Mouse (Mus musculus): ENCODE measurements around the gene Plekha6. TPM values are rescaled to one million over a fixed set of nuclear protein-coding genes. Genes with fewer than 3 reads are reported as not detected.

Gene Plekha6
- polyA plus RNA-seq, 1 experiment from 2014 or later = 17.0 TPM

DNA sequence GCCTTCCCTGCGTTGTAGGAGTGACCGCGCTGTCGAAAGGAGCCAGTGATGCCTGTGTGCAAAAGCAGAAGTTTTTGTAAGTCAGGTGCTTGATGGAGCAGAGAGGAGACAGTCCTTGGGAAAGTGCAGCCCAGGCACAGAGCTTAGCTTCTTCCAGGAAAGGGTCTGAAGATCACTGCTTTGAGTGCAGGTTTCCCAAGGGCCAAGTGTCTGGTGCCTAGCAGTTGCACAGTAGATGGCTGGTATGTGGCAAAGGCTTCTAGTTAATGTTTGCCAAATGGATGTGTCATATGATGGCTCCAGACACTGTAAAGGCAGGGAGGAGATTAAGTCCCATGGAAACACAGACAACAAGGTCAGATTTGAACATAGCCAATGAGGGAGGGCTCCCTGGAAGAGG is 49.9 kb downstream of the Plekha6 start:
- DNase-seq (ENCODE audit: low spot score, missing footprints) (no peak), ATAC-seq (ENCODE audit: low FRiP score) (no peak)
- H3K4me2 ChIP-seq = no peak overlapping the region
- no peak overlapping the region for H3K9ac ChIP-seq (ENCODE audit: low read length)
- no peaks in the 10 kb centered on the region for H3K27me3 ChIP-seq (ENCODE audit: control insufficient read depth, insufficient read depth, low read length)
- H3K27ac ChIP-seq (ENCODE audit: low read depth, low read length) = no peak overlapping the region
- H3K4me1 ChIP-seq (ENCODE audit: control insufficient read depth, insufficient read depth, low read length) = peaks cover 71% of the 10 kb centered on the region
- no peaks in the 10 kb centered on the region for H3K36me3 ChIP-seq (ENCODE audit: control insufficient read depth, insufficient read depth, low read length)
- H3K9me3 ChIP-seq (ENCODE audit: control insufficient read depth, low read length) = no peaks in the 10 kb centered on the region
- 94% methylated on average over 4 of the region's 4 CpGs for WGBS
- no peak overlapping the region for H3K4me3 ChIP-seq (ENCODE audit: low read depth, low read length)

GRCm38 (mm10) chr1:133214672-133215359 is 50.8 kb downstream of the Plekha6 start:
- DNase-seq (ENCODE audit: low spot score, missing footprints) (no peak), ATAC-seq (ENCODE audit: low FRiP score) (peak; percentile 52)
- Histone ChIP-seq H3K4me1 (ENCODE audit: control insufficient read depth, insufficient read depth, low read length) (peaks cover 64% of the 10 kb centered on the region), H3K27ac (ENCODE audit: low read depth, low read length) (peak overlapping the region; percentile 61; the same call in 1 of the 2 replicates), H3K36me3 (ENCODE audit: control insufficient read depth, insufficient read depth, low read length) (no peaks in the 10 kb centered on the region), H3K27me3 (ENCODE audit: control insufficient read depth, insufficient read depth, low read length) (no peaks in the 10 kb centered on the region), H3K4me2 (no peak overlapping the region), H3K9me3 (ENCODE audit: control insufficient read depth, low read length) (no peaks in the 10 kb centered on the region), H3K9ac (ENCODE audit: low read length) (no peak overlapping the region), H3K4me3 (ENCODE audit: low read depth, low read length) (no peak overlapping the region)
- 63% methylated on average over 7 of the region's 7 CpGs for WGBS

DNA sequence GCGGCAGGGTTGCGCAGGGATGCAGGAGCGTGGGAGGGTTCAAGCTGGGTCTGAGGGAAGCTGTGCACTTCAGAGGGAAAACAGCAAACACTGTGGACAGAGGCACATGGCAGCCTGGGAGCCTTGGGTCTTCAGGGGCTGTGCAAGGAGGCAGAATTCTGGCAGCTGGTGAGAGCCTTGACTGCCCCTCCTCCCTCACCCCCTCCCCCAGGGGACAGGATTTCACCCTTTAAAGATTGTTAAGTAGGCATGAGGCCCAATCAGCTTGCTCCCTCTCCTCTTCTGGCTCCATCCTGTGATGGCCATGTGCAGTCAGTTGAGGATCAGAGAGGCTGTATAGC is 51.3 kb downstream of the Plekha6 start:
- DNase-seq (ENCODE audit: low spot score, missing footprints) (peak; percentile 90), ATAC-seq (ENCODE audit: low FRiP score) (peak; percentile 36)
- WGBS = 70% methylated on average over 3 of the region's 3 CpGs
- peaks cover 59% of the 10 kb centered on the region for H3K4me1 ChIP-seq (ENCODE audit: control insufficient read depth, insufficient read depth, low read length)
- no peak overlapping the region for H3K4me3 ChIP-seq (ENCODE audit: low read depth, low read length)
- H3K9me3 ChIP-seq (ENCODE audit: control insufficient read depth, low read length) = no peaks in the 10 kb centered on the region
- H3K27me3 ChIP-seq (ENCODE audit: control insufficient read depth, insufficient read depth, low read length) = no peaks in the 10 kb centered on the region
- no peak overlapping the region for H3K4me2 ChIP-seq
- H3K36me3 ChIP-seq (ENCODE audit: control insufficient read depth, insufficient read depth, low read length) = no peaks in the 10 kb centered on the region
- H3K9ac ChIP-seq (ENCODE audit: low read length) = no peak overlapping the region
- peak overlapping the region; percentile 61; the same call in 1 of the 2 replicates for H3K27ac ChIP-seq (ENCODE audit: low read depth, low read length)

DNA sequence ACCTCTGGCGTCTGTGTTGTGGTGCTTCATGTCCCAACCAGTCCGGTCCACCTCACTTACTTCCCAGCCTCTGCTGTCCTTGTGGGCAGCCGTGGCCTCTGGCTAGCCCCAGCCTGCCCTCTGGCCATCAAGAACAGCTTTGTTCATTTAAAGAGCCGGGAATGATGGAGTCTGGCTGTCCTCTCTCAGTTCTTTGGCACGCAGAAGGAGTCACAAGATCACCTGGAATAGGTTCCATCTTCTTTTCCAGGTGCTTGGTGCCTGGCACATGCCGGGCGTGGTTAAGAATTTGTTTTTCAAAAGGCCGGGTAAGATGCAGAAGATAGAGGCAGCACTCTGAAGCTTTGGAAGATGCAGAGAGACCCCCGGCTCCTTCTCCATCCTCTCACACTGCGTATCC is 51.7 kb downstream of the Plekha6 start:
- 81% methylated on average over 10 of the region's 10 CpGs for WGBS
- DNase-seq (ENCODE audit: low spot score, missing footprints) (no peak), ATAC-seq (ENCODE audit: low FRiP score) (no peak; the same call in 1 of the 2 replicates)
- Histone ChIP-seq H3K4me3 (ENCODE audit: low read depth, low read length) (no peak overlapping the region), H3K27me3 (ENCODE audit: control insufficient read depth, insufficient read depth, low read length) (no peaks in the 10 kb centered on the region), H3K4me2 (no peak overlapping the region), H3K9ac (ENCODE audit: low read length) (peak overlapping the region; percentile 42; the same call in 1 of the 2 replicates), H3K27ac (ENCODE audit: low read depth, low read length) (peak overlapping the region; percentile 61; the same call in 1 of the 2 replicates), H3K9me3 (ENCODE audit: control insufficient read depth, low read length) (no peaks in the 10 kb centered on the region), H3K36me3 (ENCODE audit: control insufficient read depth, insufficient read depth, low read length) (no peaks in the 10 kb centered on the region), H3K4me1 (ENCODE audit: control insufficient read depth, insufficient read depth, low read length) (peaks cover 55% of the 10 kb centered on the region)

GRCm38 (mm10) chr1:133217031-133217430 is 53.0 kb downstream of the Plekha6 start:
- peak; percentile 55 for ATAC-seq (ENCODE audit: low FRiP score)
- no peaks in the 10 kb centered on the region for H3K9me3 ChIP-seq (ENCODE audit: control insufficient read depth, low read length)
- H3K4me1 ChIP-seq (ENCODE audit: control insufficient read depth, insufficient read depth, low read length) = peaks cover 52% of the 10 kb centered on the region
- no peak overlapping the region for H3K4me2 ChIP-seq
- 0 out of 2 replicates have a peak overlapping the region, but pooled peaks have one; percentile 30 for H3K9ac ChIP-seq (ENCODE audit: low read length)
- no peak for DNase-seq (ENCODE audit: low spot score, missing footprints)
- H3K4me3 ChIP-seq (ENCODE audit: low read depth, low read length) = no peak overlapping the region
- no peaks in the 10 kb centered on the region for H3K27me3 ChIP-seq (ENCODE audit: control insufficient read depth, insufficient read depth, low read length)
- 68% methylated on average over 5 of the region's 5 CpGs for WGBS
- H3K27ac ChIP-seq (ENCODE audit: low read depth, low read length) = peak overlapping the region; percentile 44
- H3K36me3 ChIP-seq (ENCODE audit: control insufficient read depth, insufficient read depth, low read length) = no peaks in the 10 kb centered on the region

GRCm38 (mm10) chr1:133219106-133219505 is 55.1 kb downstream of the Plekha6 start:
- Histone ChIP-seq H3K4me1 (ENCODE audit: control insufficient read depth, insufficient read depth, low read length) (peaks cover 53% of the 10 kb centered on the region), H3K27me3 (ENCODE audit: control insufficient read depth, insufficient read depth, low read length) (no peaks in the 10 kb centered on the region), H3K9ac (ENCODE audit: low read length) (no peak overlapping the region), H3K4me2 (no peak overlapping the region), H3K4me3 (ENCODE audit: low read depth, low read length) (no peak overlapping the region), H3K9me3 (ENCODE audit: control insufficient read depth, low read length) (no peaks in the 10 kb centered on the region), H3K27ac (ENCODE audit: low read depth, low read length) (no peak overlapping the region), H3K36me3 (ENCODE audit: control insufficient read depth, insufficient read depth, low read length) (no peaks in the 10 kb centered on the region)
- no peak for DNase-seq (ENCODE audit: low spot score, missing footprints)
- ATAC-seq (ENCODE audit: low FRiP score) = no peak
- 65% methylated on average over 1 of the region's 1 CpGs for WGBS

DNA sequence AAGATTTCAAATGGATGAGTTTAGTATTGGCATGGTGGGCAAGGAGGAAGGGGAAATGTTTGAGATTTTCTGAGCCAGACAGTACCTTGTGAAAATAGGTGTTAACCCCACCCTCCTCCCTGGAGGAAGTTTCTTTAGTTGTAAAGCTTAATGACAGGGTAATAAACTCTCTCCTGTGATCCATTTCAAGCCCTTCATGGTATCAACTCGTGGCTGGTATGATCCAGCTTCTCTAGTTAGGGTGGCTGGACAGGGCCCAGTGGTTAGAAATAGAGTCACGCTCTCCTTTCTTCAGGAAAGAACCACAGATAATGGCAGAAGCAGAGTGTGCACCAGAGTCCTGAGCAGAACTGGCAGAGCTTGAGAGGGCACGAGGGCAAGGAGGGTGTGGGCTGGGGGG is 57.4 kb downstream of the Plekha6 start:
- H3K36me3 ChIP-seq (ENCODE audit: control insufficient read depth, insufficient read depth, low read length) = no peaks in the 10 kb centered on the region
- 78% methylated on average over 3 of the region's 3 CpGs for WGBS
- peaks cover 36% of the 10 kb centered on the region for H3K4me1 ChIP-seq (ENCODE audit: control insufficient read depth, insufficient read depth, low read length)
- no peak overlapping the region for H3K9ac ChIP-seq (ENCODE audit: low read length)
- DNase-seq (ENCODE audit: low spot score, missing footprints) (no peak), ATAC-seq (ENCODE audit: low FRiP score) (no peak)
- H3K4me3 ChIP-seq (ENCODE audit: low read depth, low read length) = no peak overlapping the region
- H3K27me3 ChIP-seq (ENCODE audit: control insufficient read depth, insufficient read depth, low read length) = no peaks in the 10 kb centered on the region
- H3K27ac ChIP-seq (ENCODE audit: low read depth, low read length) = no peak overlapping the region
- H3K9me3 ChIP-seq (ENCODE audit: control insufficient read depth, low read length) = no peaks in the 10 kb centered on the region
- no peak overlapping the region for H3K4me2 ChIP-seq

DNA sequence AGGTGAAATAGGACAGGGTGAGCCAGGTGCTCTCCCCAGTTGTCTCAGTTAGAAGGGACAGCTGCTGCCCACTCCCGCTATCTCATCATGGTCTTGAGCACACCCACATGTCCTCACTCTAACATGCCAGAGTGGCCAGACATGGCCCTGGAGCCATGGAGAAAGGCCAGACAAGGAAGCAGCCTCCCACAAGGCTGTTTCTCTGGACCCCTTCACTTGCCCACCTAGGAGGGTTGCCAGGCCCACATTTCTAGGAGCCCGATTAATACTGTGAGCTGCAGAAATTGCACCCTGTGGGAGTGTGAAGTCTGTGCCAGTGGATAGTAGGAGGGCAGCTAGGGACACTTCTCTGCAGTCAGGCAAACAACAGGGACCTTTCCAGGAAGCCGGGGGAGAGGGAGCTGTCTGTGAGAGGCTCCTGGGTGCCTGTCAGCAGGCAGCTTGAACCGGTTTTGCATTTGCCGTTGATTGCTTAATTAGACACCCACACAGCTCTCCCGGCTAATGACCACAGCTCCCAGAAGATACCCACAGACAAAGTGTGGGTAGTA is 58.5 kb downstream of the Plekha6 start:
- DNase-seq (ENCODE audit: low spot score, missing footprints) (no peak), ATAC-seq (ENCODE audit: low FRiP score) (no peak; the same call in 1 of the 2 replicates)
- H3K36me3 ChIP-seq (ENCODE audit: control insufficient read depth, insufficient read depth, low read length) = no peaks in the 10 kb centered on the region
- no peaks in the 10 kb centered on the region for H3K9me3 ChIP-seq (ENCODE audit: control insufficient read depth, low read length)
- H3K4me1 ChIP-seq (ENCODE audit: control insufficient read depth, insufficient read depth, low read length) = peaks cover 35% of the 10 kb centered on the region
- 63% methylated on average over 6 of the region's 6 CpGs for WGBS
- H3K27me3 ChIP-seq (ENCODE audit: control insufficient read depth, insufficient read depth, low read length) = no peaks in the 10 kb centered on the region
- no peak overlapping the region for H3K4me2 ChIP-seq
- H3K27ac ChIP-seq (ENCODE audit: low read depth, low read length) = no peak overlapping the region
- H3K4me3 ChIP-seq (ENCODE audit: low read depth, low read length) = no peak overlapping the region
- peak overlapping the region; percentile 13; the same call in 1 of the 2 replicates for H3K9ac ChIP-seq (ENCODE audit: low read length)

DNA sequence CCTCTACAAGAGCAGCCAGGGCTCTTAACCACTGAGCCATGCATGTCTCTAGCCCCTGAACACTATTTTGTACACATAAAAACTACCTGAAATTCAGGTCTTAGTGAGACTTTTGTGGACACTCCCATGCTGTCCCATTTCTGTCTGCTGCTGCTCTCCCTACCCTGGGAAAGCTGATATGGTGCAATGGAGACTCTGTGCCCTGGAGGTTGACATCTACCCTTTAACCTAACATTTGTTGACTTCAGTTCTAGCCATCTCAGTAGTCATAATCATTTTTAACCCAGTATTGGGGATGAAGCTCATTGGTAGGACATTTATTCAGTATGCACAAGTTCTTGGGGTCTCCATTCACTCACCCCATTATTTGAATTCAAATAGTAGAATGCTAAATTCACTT is 60.7 kb downstream of the Plekha6 start:
- DNase-seq (ENCODE audit: low spot score, missing footprints) (no peak), ATAC-seq (ENCODE audit: low FRiP score) (no peak)
- Histone ChIP-seq H3K27ac (ENCODE audit: low read depth, low read length) (no peak overlapping the region), H3K4me2 (no peak overlapping the region), H3K4me1 (ENCODE audit: control insufficient read depth, insufficient read depth, low read length) (peaks cover 26% of the 10 kb centered on the region), H3K27me3 (ENCODE audit: control insufficient read depth, insufficient read depth, low read length) (no peaks in the 10 kb centered on the region), H3K4me3 (ENCODE audit: low read depth, low read length) (no peak overlapping the region), H3K36me3 (ENCODE audit: control insufficient read depth, insufficient read depth, low read length) (no peaks in the 10 kb centered on the region), H3K9ac (ENCODE audit: low read length) (no peak overlapping the region), H3K9me3 (ENCODE audit: control insufficient read depth, low read length) (no peaks in the 10 kb centered on the region)

Measured in midbrain, embryonic 11.5 days (tissue).